Mouse (Mus musculus): Measurements from ENCODE around the gene Klhdc4. TPM values are rescaled to one million over a fixed set of nuclear protein-coding genes. Genes with fewer than 3 reads are reported as not detected.

Klhdc4 gene
- total and polyA plus RNA-seq, 2 experiments from 2014 or later, result 25.2 to 34.5 TPM

DNA sequence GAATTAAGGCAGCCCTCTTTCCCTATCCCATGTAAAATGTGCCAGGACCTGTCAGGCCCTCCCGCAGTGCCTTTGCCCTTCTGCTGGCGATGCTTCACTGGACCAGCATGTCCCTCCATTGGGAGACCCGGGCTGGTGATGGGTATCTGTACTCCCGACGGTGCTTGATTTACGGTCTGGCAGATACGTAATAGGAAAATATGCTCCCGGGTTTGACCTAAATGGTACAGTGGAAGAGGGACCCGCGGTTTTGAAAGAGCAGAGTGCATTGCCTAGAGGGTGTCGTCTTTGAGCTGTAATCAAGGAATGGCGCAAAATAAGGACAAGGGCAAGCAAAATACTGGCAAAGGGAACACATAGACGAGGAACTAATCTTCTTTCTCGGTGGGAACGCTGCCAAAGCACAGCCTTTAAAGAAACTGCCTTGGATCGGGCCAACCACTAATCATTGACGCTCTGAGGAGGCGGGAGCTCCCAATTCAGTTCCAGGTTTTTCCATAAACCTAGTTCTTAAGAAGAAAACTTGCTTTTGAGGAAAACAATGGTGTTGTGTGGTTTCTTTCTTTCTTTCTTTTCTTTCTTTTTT lies 501 bp upstream of the Klhdc4 start:
- no peak for TF ChIP-seq CTCF (IDR thresholded peaks at IDR 0.05; ENCODE audit: low read depth)
- Histone ChIP-seq H3K36me3 (ENCODE audit: insufficient read depth, low read length) (no peaks in the 10 kb centered on the region), H3K9ac (replicated peaks; ENCODE audit: low read length) (peak overlapping the region; percentile 80), H3K4me1 (ENCODE audit: insufficient read depth, low read length) (peaks cover 11% of the 10 kb centered on the region), H3K4me3 (ENCODE audit: low read length) (peak overlapping the region; percentile 83), H3K9me3 (ENCODE audit: low read length) (no peaks in the 10 kb centered on the region), H3K27ac (peak overlapping the region; percentile 88), H3K27me3 (ENCODE audit: insufficient read depth, low read length) (no peaks in the 10 kb centered on the region), H3K4me2 (ENCODE audit: low read depth, low read length) (peak overlapping the region; percentile 77)
- ATAC-seq (peak; percentile 90), DNase-seq (ENCODE audit: low spot score) (peak; percentile 59)
- 12% methylated on average over 18 of the region's 18 CpGs for WGBS

DNA sequence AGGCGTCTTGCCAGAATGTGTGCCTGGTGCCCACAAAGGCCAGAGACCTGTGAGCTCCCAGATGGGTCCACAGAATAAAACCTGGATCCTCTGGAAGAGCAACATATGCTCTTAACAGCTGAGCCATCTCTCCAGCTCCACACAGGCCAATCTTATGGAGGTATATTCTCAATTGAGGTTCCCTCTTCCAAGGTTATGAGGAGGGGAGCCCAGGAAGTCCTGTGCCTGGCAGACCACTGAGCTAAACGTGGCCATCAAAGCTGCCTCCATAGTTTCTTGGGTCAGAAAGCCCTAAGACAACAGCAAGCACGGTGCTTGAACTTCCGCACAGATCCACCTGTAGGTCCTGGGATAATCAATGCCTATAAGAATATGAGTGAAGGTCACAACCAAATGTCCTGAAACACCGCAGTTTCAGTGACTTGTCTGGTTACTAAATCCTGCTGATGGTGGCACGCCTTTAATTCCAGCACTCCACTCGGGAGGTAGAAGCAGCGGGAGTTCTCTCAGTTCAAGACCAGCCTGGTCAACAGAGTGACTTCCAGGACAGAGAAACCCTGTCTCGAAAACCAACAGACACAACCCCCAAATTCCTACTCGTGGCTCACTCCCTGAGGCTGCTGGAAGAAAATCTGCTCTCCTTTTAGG lies 869 bp downstream of the Klhdc4 start:
- ATAC-seq (no peak), DNase-seq (ENCODE audit: low spot score) (no peak)
- 36% methylated on average over 10 of the region's 10 CpGs for WGBS
- Histone ChIP-seq H3K27me3 (ENCODE audit: insufficient read depth, low read length) (no peaks in the 10 kb centered on the region), H3K9ac (replicated peaks; ENCODE audit: low read length) (peak overlapping the region; percentile 80), H3K9me3 (ENCODE audit: low read length) (no peaks in the 10 kb centered on the region), H3K36me3 (ENCODE audit: insufficient read depth, low read length) (no peaks in the 10 kb centered on the region), H3K27ac (peak overlapping the region; percentile 88; the same call in 1 of the 2 replicates), H3K4me1 (ENCODE audit: insufficient read depth, low read length) (peaks cover 11% of the 10 kb centered on the region), H3K4me3 (ENCODE audit: low read length) (peak overlapping the region; percentile 83), H3K4me2 (ENCODE audit: low read depth, low read length) (peak overlapping the region; percentile 77)
- no peak for TF ChIP-seq CTCF (IDR thresholded peaks at IDR 0.05; ENCODE audit: low read depth)

DNA sequence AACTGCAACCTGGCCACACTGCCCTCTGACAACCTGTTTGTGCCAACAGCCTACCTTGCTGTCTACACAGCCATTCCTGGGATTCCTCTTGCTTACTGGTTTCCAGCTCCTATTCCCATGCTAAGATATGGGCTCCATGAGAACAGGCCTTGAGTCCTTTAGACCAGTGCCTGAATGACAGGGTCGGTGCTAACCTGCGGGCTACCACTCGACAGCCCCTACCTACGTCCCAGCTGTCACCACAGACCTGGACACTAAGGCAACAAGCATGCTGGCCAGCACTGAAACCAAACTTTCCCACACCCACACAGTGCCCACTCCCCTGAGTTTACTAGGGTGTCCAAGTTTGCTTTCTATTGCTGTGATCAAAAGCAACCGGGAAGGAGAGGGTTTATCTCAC lies 1.6 kb downstream of the Klhdc4 start:
- TF ChIP-seq CTCF (IDR thresholded peaks at IDR 0.05; ENCODE audit: low read depth), result no peak
- DNase-seq (ENCODE audit: low spot score) (no peak), ATAC-seq (no peak)
- Histone ChIP-seq H3K4me1 (ENCODE audit: insufficient read depth, low read length) (peaks cover 11% of the 10 kb centered on the region), H3K36me3 (ENCODE audit: insufficient read depth, low read length) (no peaks in the 10 kb centered on the region), H3K9ac (replicated peaks; ENCODE audit: low read length) (no peak overlapping the region), H3K27ac (no peak overlapping the region), H3K9me3 (ENCODE audit: low read length) (no peaks in the 10 kb centered on the region), H3K27me3 (ENCODE audit: insufficient read depth, low read length) (no peaks in the 10 kb centered on the region), H3K4me2 (ENCODE audit: low read depth, low read length) (peak overlapping the region; percentile 77; the same call in 1 of the 2 replicates), H3K4me3 (ENCODE audit: low read length) (no peak overlapping the region; the same call in 1 of the 2 replicates)
- 93% methylated on average over 5 of the region's 5 CpGs for WGBS

DNA sequence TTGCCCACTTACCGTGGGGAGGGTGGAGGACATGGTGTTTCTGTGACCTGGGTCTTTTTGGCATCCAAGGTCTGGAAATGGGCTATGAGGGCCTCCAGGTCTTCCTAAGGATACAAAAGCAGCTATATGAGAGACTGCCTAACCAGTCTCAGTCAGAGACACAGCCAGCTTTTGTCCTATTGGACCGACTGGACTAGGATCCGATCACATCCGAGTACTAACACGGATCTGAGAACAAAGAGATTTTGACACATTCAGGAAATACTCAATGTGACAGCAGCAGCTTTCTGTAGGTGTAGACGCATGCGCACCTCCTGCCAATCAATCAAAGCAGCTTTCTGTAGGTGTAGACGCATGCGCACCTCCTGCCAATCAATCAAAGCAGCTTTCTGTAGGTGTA lies 7.6 kb downstream of the Klhdc4 start:
- TF ChIP-seq CTCF (IDR thresholded peaks at IDR 0.05; ENCODE audit: low read depth), result no peak
- H3K27me3 ChIP-seq (ENCODE audit: insufficient read depth, low read length), result no peaks in the 10 kb centered on the region
- no peak overlapping the region for H3K4me2 ChIP-seq (ENCODE audit: low read depth, low read length)
- H3K36me3 ChIP-seq (ENCODE audit: insufficient read depth, low read length), result peaks cover 12% of the 10 kb centered on the region
- H3K9me3 ChIP-seq (ENCODE audit: low read length), result no peaks in the 10 kb centered on the region
- no peak overlapping the region for H3K4me3 ChIP-seq (ENCODE audit: low read length)
- DNase-seq (ENCODE audit: low spot score) (no peak), ATAC-seq (no peak)
- H3K27ac ChIP-seq, result no peak overlapping the region
- no peak overlapping the region for H3K9ac ChIP-seq (replicated peaks; ENCODE audit: low read length)
- WGBS, result 92% methylated on average over 9 of the region's 9 CpGs
- H3K4me1 ChIP-seq (ENCODE audit: insufficient read depth, low read length), result no peaks in the 10 kb centered on the region

DNA sequence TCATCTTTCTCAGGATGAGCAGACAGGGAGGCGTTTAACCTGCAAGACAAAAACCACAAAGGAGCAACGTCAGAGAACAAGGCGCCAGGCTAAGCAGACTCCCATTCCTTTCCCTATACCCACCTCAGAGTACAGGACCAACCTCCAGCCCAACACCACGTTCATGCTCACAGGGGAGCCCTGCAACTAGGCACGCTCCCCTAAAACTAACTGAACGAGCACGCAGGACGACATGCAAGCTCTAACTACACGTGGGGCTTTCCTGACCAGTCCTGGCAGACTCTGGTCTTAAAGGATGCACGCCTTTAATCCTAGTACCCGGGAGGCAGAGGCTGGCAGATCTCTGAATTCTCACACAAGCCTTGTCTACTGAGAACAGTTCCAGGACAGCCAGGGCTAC lies 8.0 kb downstream of the Klhdc4 start:
- Histone ChIP-seq H3K4me3 (ENCODE audit: low read length) (no peak overlapping the region), H3K36me3 (ENCODE audit: insufficient read depth, low read length) (peaks cover 12% of the 10 kb centered on the region), H3K9me3 (ENCODE audit: low read length) (no peaks in the 10 kb centered on the region), H3K27ac (no peak overlapping the region), H3K4me2 (ENCODE audit: low read depth, low read length) (no peak overlapping the region), H3K4me1 (ENCODE audit: insufficient read depth, low read length) (no peaks in the 10 kb centered on the region), H3K27me3 (ENCODE audit: insufficient read depth, low read length) (no peaks in the 10 kb centered on the region), H3K9ac (replicated peaks; ENCODE audit: low read length) (no peak overlapping the region)
- 91% methylated on average over 11 of the region's 11 CpGs for WGBS
- ATAC-seq (no peak), DNase-seq (ENCODE audit: low spot score) (no peak)
- no peak for TF ChIP-seq CTCF (IDR thresholded peaks at IDR 0.05; ENCODE audit: low read depth)

DNA sequence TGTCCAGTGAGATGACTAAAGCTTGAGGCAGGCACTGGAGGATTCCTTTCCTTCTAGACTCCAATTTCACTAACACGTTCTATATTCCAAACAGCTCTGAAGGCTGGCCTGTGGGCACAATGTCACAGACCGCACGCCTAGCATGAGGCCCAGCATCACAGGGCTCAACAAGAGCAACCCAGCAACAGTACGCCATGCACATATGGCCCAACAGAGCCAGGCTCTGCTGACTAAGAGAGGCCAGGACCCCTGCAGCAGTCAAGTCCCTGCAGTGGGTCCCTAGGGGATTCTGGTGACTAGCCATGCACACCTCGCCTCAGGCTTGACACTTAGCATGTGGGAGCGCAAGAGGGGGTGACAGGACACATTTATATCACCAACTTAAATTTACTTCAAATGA lies 8.5 kb downstream of the Klhdc4 start:
- TF ChIP-seq CTCF (IDR thresholded peaks at IDR 0.05; ENCODE audit: low read depth), result no peak
- no peak overlapping the region for H3K4me3 ChIP-seq (ENCODE audit: low read length)
- H3K36me3 ChIP-seq (ENCODE audit: insufficient read depth, low read length), result peaks cover 12% of the 10 kb centered on the region
- no peaks in the 10 kb centered on the region for H3K4me1 ChIP-seq (ENCODE audit: insufficient read depth, low read length)
- no peak overlapping the region for H3K4me2 ChIP-seq (ENCODE audit: low read depth, low read length)
- H3K27ac ChIP-seq, result no peak overlapping the region
- WGBS, result 89% methylated on average over 6 of the region's 6 CpGs
- DNase-seq (ENCODE audit: low spot score), result no peak
- no peaks in the 10 kb centered on the region for H3K27me3 ChIP-seq (ENCODE audit: insufficient read depth, low read length)
- no peaks in the 10 kb centered on the region for H3K9me3 ChIP-seq (ENCODE audit: low read length)
- H3K9ac ChIP-seq (replicated peaks; ENCODE audit: low read length), result no peak overlapping the region
- ATAC-seq, result no peak

DNA sequence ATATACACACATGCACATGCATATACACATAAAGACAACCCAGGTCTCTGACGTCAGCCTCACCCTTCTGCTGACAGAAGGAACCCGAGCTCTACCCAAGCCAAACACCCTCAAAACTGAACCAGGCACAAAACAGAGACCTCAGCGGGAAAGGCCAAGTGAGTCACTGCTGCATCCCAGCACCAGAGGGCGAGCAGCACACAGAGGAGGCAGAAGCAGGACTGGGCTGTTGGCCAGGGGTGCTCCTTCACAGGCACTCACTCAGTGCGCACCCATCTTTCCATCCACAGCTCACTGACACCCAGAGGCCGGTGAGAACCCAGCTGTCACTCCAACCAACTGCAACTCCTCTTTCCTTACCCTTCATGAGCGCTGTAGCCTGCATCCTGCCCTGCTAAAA lies 11.1 kb downstream of the Klhdc4 start:
- H3K4me2 ChIP-seq (ENCODE audit: low read depth, low read length), result no peak overlapping the region
- H3K27me3 ChIP-seq (ENCODE audit: insufficient read depth, low read length), result no peaks in the 10 kb centered on the region
- no peaks in the 10 kb centered on the region for H3K4me1 ChIP-seq (ENCODE audit: insufficient read depth, low read length)
- no peak overlapping the region for H3K27ac ChIP-seq
- ATAC-seq, result no peak
- DNase-seq (ENCODE audit: low spot score), result no peak
- 89% methylated on average over 7 of the region's 7 CpGs for WGBS
- H3K36me3 ChIP-seq (ENCODE audit: insufficient read depth, low read length), result peaks cover 16% of the 10 kb centered on the region
- H3K9me3 ChIP-seq (ENCODE audit: low read length), result no peaks in the 10 kb centered on the region
- H3K4me3 ChIP-seq (ENCODE audit: low read length), result no peak overlapping the region
- TF ChIP-seq CTCF (IDR thresholded peaks at IDR 0.05; ENCODE audit: low read depth), result 0 out of 2 replicates have a peak, but pooled peaks have one; percentile 3
- H3K9ac ChIP-seq (replicated peaks; ENCODE audit: low read length), result no peak overlapping the region

Data from hindbrain, postnatal 0 days (tissue).